Mouse (Mus musculus) myocyte (in vitro differentiated cells): ENCODE measurements around the gene Plekhg6.

Experiments
- MAX ChIP-seq: IDR thresholded peaks from one replicate; pipeline ENCODE4 v1.6.1; 2011; ENCODE audit warnings: low read depth, mild to moderate bottlenecking, control low read depth
- MYOG ChIP-seq, 3 experiments: IDR thresholded peaks; one replicate each; pipeline ENCODE4 v1.6.1; 2011; ENCODE audit warnings: control low read depth in 2 of 3, low read depth in 2 of 3, mild to moderate bottlenecking in 2 of 3; ENCODE audit not compliant: insufficient read length in 2 of 3, control insufficient read depth in 1 of 3, insufficient read depth in 1 of 3
- POLR2A ChIP-seq: IDR thresholded peaks from one replicate; pipeline ENCODE4 v1.6.1; 2011; ENCODE audit warnings: low read depth, mild to moderate bottlenecking, control low read depth, moderate library complexity; ENCODE audit not compliant: insufficient read length
- POLR2AphosphoS2 ChIP-seq: IDR thresholded peaks from one replicate; pipeline ENCODE4 v1.6.1; 2011; ENCODE audit warnings: low read depth, control low read depth; ENCODE audit not compliant: insufficient read length
- USF1 ChIP-seq: IDR thresholded peaks from one replicate; pipeline ENCODE4 v1.6.1; 2011; ENCODE audit warnings: low read depth, mild to moderate bottlenecking, control low read depth, moderate library complexity

DNA sequence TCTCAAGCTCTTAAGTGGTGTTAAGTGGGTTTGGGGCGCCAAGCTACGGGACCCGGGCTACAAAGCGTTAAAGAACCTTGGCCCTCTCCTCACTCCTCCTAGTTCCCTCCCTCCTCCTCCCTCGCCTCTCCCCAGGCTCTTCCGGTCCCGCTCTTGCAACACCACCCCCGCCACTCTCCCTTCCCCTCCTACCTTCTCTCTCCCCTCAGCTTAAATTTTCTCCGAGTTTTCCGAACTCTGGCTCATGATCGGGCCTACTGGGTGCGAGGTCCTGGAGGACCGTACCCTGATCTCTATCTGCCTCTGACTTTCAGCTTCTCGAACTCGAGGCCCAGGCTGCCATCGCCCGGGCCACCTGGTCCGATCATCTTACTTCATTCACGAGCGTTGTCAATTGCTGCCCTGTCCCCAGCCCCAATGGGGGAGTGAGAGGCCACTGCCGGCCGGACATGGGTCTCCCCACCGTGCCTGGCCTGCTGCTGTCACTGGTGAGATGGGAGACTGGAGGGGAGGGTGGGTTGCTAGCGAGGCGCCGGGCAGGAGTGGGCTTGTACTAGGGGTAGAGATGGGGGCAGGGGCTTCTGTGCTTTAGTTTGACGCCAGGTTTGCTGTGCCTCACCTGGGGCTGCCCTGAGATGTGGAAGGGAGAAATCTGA, 30.9 kb downstream of the Plekhg6 start:
- TF ChIP-seq POLR2A (peak; percentile 22), MAX (no peak), USF1 (no peak), MYOG (IDR thresholded peaks at IDR 0.05; ENCODE audit: control insufficient read depth in 1 of 3, insufficient read depth in 1 of 3, insufficient read length in 2 of 3, low read depth in 2 of 3) (no peak), POLR2AphosphoS2 (no peak)
